Mouse (Mus musculus): ENCODE measurements at regions not wholly inside any gene's neighbourhood (a gene's known extent, or its start where the extent isn't known, plus 50 kb on each side); places are given as distances from the start of the nearest gene placed in this dataset.

- TF ChIP-seq POLR2A (IDR thresholded peaks at IDR 0.05; ENCODE audit: insufficient read length, low read depth) (no peak), REST (IDR thresholded peaks at IDR 0.05; ENCODE audit: insufficient read depth, insufficient read length) (no peak), USF1 (IDR thresholded peaks at IDR 0.05; ENCODE audit: low read depth) (no peak), TCF12 (IDR thresholded peaks at IDR 0.05; ENCODE audit: insufficient read depth, poor library complexity, severe bottlenecking) (no peak), MYOD1 (IDR thresholded peaks at IDR 0.05; ENCODE audit: control insufficient read depth in 1 of 3, insufficient read length in 2 of 3, low read depth in 2 of 3) (no peak), CEBPB (IDR thresholded peaks at IDR 0.05; ENCODE audit: insufficient read depth, poor library complexity, severe bottlenecking) (no peak), E2F4 (IDR thresholded peaks at IDR 0.05; ENCODE audit: insufficient read depth) (no peak), SRF (IDR thresholded peaks at IDR 0.05; ENCODE audit: control insufficient read depth, insufficient read length, low read depth) (no peak)
Observed at GRCm38 (mm10) chr5:107051868-107052267, 87.7 kb downstream of the Cdc7 start.

Measured in myocyte (in vitro differentiated cells).